Mouse (Mus musculus): Measurements from ENCODE around the gene Fhl4.

- no peak for TF ChIP-seq CTCF (IDR thresholded peaks at IDR 0.05)
- TF ChIP-seq EP300 (IDR thresholded peaks at IDR 0.05), result no peak
Observed at GRCm38 (mm10) chr10:85114409-85114808, 12.1 kb upstream of the Fhl4 start.
